Mouse (Mus musculus) heart, postnatal 0 days (tissue): ENCODE measurements at regions not wholly inside any gene's neighbourhood (a gene's known extent, or its start where the extent isn't known, plus 50 kb on each side); places are given as distances from the start of the nearest gene placed in this dataset.

ENCODE experiments used
- CTCF ChIP-seq: IDR thresholded peaks from 2 replicates; pipeline ENCODE4 v1.5.1; 2016; ENCODE audit warnings: antibody characterized with exemption, control low read depth, low read depth
- EP300 ChIP-seq: IDR thresholded peaks from 2 replicates; pipeline ENCODE4 v1.6.1; 2016; ENCODE audit warnings: antibody characterized with exemption, low read depth

DNA sequence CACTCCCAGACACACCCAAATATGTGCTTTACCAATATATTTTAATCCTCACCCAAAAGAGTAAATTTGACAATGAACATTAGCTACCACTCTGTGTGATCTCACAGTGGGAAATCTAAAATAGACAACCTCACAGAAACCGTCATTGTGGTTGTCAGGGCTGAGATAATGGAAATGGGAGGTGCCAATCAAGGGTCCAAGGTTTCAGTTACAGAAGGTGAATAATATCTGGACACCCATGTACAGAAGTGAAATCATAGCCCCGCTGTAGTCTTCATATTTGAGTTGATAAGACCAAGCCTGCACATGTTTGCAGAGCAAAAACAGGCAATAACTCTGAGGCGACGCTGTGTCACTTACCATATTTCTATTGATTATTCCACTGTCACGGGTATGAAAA, 243.8 kb downstream of the Antxr2 start:
- TF ChIP-seq CTCF (no peak), EP300 (no peak)
